Mouse (Mus musculus) lung, postnatal 0 days (tissue): ENCODE results near the gene Tmem177.

Experiments
- CTCF ChIP-seq: IDR thresholded peaks from 2 replicates; pipeline ENCODE4 v1.5.1; 2016; ENCODE audit warnings: antibody characterized with exemption, mild to moderate bottlenecking
- EP300 ChIP-seq: IDR thresholded peaks from 2 replicates; pipeline ENCODE4 v1.6.1; 2016; ENCODE audit warnings: antibody characterized with exemption, mild to moderate bottlenecking, control low read depth

GRCm38 (mm10) chr1:119877469-119877868 is 35.5 kb downstream of the Tmem177 start:
- TF ChIP-seq CTCF (no peak), EP300 (no peak)
